Mouse (Mus musculus) fibroblast of lung, adult 2 months (primary cell): ENCODE results near the gene Sorbs1.
"Not testable (repeated sequence)": the region's sequence is repeated elsewhere in the genome, so short reads cannot be mapped to it uniquely, and the experiment has no call there.

Experiments
- DNase-seq: peaks from one replicate; pipeline ENCODE4 v3.0.0-alpha.2; 2011; ENCODE audit warnings: low read depth

The Sorbs1 gene

GRCm38 (mm10) chr19:40513632-40514078 is at the start of gene Sorbs1:
TSS of gene Sorbs1 (minus strand) at chr19:40513779.
- peak; percentile 92 for DNase-seq

- DNase-seq = not testable (repeated sequence)
Measured at GRCm38 (mm10) chr19:40561521-40561920, 47.9 kb upstream of the Sorbs1 start.

GRCm38 (mm10) chr19:40556029-40556428 is 42.5 kb upstream of the Sorbs1 start:
- no peak for DNase-seq

DNA sequence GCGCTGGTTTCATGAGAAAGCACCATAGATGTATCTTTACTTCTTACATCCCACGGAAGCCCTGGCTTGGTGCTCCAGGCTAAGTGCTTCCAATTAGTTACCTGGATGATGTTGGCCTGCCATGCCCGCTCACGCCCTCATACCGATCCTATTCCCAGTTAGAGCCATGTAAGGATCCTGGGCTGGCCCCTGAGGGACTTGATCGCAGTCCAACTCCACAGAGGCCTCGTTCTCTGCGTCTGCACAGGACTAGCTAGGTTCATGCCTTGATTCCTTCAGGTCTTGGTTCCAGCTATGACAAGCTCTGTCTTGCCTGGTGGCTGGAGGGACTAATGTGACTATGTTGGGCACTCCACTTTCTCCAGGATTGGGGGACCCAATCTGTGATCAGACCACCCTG is 41.6 kb upstream of the Sorbs1 start:
- DNase-seq = no peak

- no peak for DNase-seq
Measured at GRCm38 (mm10) chr19:40554343-40554742, 40.8 kb upstream of the Sorbs1 start.

GRCm38 (mm10) chr19:40553849-40554248 is 40.3 kb upstream of the Sorbs1 start:
- DNase-seq = no peak

- DNase-seq = no peak
Measured at GRCm38 (mm10) chr19:40553014-40553789, 39.6 kb upstream of the Sorbs1 start.

DNA sequence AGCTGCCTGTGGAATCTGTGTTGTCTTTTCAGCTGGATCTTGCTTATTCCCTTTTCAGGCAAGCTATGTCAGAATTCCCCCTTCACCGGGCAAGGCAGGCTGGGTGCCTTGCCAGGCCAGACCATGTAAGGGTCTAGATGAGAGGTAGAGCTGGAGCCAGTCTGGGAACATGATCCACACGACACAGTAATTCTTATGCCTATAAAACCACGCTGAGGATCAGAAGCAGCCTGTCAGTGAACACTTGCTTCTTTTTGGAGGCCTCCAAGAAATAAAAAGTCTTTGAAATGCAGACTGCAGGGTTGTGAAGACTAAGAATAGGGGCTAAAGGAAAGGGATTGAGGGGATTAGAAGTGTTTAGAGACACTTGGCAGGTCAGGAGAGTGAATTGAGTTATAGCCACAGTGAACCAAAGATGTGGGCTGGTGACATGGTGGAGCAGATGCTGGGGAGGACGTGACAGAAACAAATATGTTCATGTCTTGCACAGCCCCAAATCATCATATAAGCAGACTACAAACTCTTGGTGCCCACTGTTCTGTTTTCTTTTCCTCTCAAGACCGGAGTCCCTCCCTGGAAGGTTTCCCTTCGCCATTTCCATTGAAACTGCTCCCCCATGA is 36.0 kb upstream of the Sorbs1 start:
- no peak for DNase-seq

DNA sequence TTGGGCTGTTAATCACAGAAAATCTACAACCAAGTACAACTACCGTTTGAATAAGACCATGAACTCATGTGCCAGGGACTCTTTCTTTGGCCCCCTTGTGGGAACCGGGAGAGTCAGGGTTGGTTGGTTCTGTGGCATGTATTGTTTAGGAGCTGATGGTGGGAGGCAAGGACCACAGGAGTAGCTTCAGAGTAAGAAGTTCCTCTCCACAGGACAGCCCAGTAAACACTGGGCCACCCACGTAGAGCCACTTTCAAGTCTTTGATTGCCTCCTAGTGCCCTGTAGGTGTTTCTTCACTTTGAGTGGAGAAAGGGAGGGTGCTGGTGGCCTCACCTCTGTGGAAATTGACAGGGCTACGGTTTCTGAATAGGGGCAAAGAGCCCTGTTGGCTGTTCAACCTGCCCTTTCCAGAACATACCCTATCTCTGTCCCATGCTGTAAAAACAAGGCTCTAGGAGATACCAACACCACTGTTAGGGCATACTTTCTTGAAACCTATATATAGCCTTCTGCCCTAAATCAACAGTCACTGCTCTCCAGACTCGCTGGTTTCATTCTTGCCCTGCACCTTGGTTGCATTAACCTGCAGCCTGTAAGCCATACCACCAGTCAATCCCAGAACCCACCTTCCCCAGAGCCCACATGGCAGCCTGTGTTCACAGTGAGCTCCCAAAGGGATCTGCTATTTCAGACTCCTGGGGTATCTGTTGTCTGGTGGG is 35.4 kb upstream of the Sorbs1 start:
- no peak for DNase-seq

DNA sequence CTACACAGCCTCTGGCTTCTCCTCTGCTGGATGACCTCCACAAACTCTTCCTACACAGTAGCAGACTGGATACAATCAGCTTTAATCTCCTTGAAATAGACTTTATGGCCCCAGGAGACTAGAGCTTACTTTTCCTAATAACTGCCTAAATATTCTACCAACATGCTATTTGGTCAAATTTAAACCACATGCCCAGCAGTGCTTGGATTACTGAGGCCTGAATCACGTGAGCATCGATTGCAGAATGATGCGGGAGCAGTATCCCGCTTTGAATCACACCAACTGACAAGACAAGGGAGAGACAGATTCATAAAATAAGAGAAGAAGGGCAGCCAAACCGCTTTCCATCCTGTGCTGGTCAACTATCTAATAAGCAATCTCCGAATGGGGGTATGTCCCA is 34.8 kb upstream of the Sorbs1 start:
- no peak for DNase-seq

GRCm38 (mm10) chr19:40544856-40545255 is 31.3 kb upstream of the Sorbs1 start:
- DNase-seq = peak; percentile 41

GRCm38 (mm10) chr19:40542776-40543175 is 29.2 kb upstream of the Sorbs1 start:
- no peak for DNase-seq

GRCm38 (mm10) chr19:40536526-40536925 is 22.9 kb upstream of the Sorbs1 start:
- no peak for DNase-seq

GRCm38 (mm10) chr19:40532525-40532924 is 18.9 kb upstream of the Sorbs1 start:
- no peak for DNase-seq

DNA sequence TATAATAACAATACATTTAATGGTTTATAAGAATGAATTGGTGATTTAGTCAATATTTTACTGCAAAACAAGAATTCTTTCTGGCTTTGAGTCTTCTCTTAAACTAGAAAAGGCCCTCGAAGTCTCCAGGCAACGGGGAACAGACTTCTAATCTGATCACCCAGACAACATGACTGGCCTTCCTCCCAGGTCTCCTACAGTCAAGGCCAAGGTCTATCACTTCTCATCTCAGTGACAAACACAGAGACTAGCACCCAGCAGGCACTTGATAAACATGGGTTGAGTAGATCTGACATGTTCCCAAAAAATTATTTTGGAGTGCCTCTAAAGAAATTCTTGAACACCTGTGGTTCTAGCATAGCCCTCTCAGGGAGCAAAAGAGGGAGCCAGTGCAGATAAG is 16.7 kb upstream of the Sorbs1 start:
- DNase-seq = no peak

DNA sequence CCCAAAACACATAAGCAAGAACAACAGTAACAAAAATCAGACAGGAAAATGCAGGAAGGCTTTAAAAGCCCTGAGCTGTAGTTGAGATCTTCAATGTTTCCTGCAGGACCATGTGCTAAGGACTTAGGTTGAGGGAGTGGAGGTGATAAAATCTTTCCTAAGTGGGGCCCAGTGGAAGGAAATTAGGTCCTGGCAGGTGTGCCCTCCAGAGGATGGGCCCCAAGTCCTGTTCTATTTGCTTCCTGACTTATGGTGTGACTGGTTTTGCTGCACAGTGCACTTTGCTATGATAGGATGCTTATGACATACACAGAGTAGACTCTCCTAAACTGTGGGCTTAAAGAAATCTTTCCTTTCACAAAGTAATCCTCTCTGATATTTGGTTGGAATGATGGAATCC is 14.7 kb upstream of the Sorbs1 start:
- DNase-seq = no peak

- no peak for DNase-seq
Measured at GRCm38 (mm10) chr19:40526367-40527014, 12.9 kb upstream of the Sorbs1 start.

DNA sequence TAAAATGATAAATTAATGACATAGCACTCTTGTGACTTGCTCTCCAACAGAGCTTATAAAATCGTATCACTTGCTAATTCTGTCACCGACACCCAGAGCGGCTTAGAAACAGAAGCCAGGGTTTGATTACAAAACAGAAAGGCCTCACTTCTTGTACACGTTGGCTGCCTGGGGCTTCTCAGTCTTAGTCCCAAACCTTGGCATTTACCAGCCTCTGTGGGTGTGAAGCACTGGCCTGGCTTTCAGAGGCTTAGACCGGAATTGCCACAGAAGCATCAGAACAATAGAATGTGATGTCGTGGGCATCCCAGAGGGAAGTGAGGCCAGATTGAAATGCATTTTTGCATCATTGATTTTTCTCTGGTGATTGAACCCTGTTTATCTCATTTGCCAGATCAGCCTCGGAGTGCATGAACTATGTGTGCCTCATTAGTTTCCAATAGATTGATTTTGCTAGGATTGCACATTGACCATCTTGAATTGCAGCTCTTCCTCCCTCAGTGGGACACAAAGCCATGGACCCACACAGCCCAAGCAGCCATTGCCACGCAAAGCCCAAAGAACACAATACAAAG is 9.9 kb upstream of the Sorbs1 start:
- DNase-seq = no peak

- no peak for DNase-seq
Measured at GRCm38 (mm10) chr19:40520403-40520802, 6.8 kb upstream of the Sorbs1 start.

GRCm38 (mm10) chr19:40518706-40519105 is 5.1 kb upstream of the Sorbs1 start:
- no peak for DNase-seq

DNA sequence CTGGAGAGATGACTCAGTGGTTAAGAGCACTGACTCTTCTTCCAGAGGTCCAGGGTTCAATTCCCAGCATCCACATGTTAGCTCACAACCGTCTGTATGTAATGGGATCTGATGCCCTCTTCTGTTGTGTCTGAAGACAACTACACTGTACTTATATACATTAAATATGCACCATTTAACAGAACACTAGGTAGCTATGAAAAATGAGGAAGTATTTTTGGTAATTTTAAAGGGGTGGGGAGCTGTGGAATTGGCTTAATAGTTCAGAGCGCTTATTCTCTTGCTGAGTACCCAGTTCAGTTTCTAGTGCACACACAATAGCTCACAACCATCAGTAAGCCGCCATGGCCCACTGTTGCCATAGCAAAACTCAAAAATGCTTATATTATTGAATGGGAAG is 2.0 kb upstream of the Sorbs1 start:
- DNase-seq = no peak

- no peak for DNase-seq
Measured at GRCm38 (mm10) chr19:40514376-40514775, 797 bp upstream of the Sorbs1 start.
